Mouse (Mus musculus): ENCODE results near the gene Atp2b2.

The Atp2b2 gene

GRCm38 (mm10) chr6:114042332-114042731 lies at the start of gene Atp2b2:
Gene Atp2b2, minus strand, starts transcription at chr6:114042613.
- no peak for DNase-seq

DNA sequence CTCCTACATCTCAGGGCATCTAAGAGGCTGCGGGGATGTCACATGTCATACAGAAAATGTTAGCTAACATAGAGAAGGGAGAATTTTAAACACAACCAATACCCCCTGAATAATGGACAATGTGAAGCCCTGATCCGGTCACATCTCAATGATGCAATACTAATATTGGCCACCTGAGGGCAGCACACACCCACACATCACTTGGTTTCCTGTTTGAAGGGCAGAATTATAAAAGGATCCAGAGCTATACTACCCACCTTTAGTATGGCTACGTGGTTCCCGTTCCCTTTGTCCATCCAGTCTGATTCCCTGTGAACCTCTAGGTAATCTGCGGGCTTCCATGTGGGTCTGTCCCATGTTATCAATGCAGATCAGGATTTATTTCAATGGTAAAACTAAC lies 47.2 kb upstream of the Atp2b2 start:
- DNase-seq: peak; percentile 6

DNA sequence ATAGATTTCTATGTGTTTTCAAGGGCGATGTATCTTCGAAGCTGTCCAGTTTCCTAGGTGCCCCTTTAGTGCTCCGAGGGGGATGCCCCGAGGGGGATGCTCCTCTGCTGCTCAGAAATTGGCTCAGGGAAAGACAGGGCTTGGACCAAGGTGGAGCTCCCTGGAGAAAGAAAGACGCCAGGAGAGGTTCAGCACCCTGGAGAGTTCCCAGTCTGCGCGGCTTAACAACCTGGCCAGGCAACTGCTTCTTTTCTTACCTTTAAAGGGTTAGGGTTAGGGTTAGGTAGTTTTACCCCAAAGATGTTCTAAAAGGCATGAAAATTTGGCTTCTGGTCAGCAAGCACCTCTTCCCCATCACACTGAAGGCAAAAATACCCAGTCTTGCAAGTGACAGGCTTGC lies 44.7 kb upstream of the Atp2b2 start:
- no peak for DNase-seq

GRCm38 (mm10) chr6:114078556-114078955 lies 36.1 kb upstream of the Atp2b2 start:
- no peak for DNase-seq

DNA sequence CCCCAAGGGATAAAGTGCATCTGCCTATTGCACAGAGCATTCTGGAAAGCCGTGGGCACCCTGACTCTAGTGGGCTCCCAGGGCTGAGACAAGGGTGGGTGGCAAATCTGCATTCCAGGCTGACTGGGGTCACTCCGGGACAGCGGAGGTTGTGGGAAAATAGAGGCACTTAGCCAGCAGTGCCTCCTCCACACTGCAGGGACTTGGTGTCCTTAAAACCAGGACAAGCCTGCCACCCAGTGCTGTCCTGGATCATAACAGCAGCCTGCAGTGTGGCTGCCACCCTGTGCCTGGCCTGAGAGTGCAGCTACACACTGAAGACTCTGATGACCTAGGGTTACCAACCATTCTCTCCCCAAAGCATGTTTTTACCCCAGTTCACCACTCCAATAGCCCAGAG lies 34.1 kb upstream of the Atp2b2 start:
- no peak for DNase-seq

DNA sequence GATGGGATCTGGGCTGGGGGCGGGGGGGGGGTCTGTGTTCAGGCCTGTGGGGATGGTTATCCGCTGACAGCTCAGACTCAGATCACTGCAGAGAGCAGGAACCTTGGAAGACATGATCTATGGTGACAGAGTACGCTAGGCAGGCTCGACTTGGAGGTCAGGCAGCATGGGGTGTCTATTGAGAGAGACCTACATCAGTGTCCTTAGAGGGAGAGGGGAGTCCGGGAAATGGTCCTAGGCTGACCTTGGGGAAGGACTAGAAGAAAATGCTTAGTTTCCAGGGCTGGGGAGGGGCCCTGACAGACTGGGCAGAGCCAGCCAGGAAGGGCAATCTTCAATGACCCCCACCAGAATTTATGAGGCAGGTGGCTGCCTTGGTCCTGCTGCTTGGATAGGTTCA lies 33.6 kb upstream of the Atp2b2 start:
- DNase-seq: no peak

- no peak for DNase-seq
Observed at GRCm38 (mm10) chr6:114074929-114075328, 32.5 kb upstream of the Atp2b2 start.

DNA sequence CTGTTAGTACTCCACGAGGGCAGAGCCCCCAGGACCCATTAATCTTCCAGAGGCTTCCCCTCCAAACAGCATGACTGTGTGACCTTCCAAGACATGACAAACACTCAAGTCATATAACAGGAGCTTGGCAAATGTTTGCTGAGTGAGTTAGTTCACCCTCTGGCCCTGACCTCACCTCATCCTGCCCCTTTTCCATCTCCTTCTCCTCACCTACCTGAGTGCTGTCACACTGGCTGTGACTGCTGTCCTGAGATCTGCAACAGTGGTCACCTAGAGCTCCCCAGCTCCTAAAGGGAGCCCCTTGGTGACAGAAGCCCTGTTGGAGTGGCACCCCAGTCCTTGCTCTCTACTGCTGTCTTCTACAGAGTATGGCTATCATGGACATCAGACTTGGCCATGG lies 31.8 kb upstream of the Atp2b2 start:
- DNase-seq: no peak

DNA sequence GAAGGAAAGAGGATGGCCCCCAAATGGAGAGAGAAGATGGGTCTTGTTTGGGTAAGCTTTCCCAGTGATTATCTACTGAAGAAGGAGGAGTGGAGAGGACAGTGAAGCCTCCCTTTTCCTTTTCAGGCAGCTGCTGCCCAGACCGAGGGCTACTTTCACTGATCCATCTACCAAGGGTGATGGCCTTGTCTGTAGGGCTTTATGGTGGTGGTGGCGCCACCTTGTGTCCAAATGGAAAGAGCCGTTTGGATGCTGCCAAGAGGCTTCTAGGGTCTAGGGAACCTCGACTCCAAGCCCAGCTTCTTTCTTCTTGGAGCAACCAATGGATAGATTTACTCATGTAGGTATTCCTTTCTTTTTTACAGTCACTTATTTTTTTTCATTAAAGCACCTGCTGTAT lies 29.2 kb upstream of the Atp2b2 start:
- peak; percentile 5 for DNase-seq

DNA sequence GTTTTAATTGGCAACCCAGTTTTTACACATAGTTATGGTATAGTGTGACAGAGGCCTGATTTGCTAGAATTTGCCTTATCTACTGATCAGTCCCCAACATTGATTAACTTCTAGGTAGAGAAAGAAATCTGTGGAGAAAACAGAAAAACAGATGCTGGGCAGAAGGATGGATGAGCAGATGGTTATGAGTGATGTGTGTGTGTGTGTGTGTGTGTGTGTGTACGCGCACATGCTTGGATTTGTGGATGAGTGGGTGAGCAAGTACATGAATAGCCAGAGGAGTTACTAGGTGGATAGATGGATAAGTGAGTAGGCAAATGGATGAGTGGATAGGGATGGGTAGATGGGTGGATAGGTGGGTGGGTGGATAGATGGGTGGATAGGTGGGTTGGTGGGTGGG lies 20.7 kb upstream of the Atp2b2 start:
- no peak for DNase-seq

DNA sequence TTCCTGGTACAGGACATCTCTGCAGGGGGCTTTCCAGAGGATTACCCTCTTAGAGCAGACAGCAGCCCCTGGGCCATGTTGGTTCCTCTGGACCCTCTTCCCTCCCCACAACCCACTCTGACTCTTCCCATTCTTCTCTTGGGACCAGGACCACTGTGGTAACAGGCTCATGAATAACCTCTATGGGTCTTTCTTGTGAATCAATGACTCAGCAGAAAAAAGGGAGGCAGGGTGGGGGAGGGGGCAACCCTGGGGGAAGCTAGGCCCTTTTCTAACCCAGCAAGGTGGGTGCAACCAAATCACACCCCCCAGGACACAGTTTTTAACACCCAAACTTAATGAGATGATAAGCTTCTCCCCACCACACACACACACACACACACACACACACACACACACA lies 20.3 kb upstream of the Atp2b2 start:
- no peak for DNase-seq

DNA sequence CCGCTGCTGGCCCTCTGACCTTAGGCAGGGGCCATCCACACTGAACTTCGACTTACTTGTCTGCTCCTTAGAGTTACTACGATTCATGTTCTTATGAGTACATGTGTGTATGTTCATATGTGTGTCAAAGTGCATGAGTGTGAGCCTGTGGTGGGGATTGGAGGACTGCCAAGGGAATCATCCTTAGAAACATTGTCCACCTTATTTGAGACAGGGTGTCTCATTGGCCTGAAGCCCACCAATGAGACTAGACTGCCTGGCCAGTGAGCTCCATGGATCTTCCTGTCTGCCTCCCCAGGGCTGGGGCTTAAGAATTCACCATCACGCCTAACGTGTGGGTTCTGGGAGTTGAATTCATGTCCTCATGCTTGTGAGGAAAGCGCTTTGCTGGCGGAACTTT lies 16.8 kb upstream of the Atp2b2 start:
- no peak for DNase-seq

GRCm38 (mm10) chr6:114058030-114058808 lies 15.8 kb upstream of the Atp2b2 start:
- DNase-seq: no peak

DNA sequence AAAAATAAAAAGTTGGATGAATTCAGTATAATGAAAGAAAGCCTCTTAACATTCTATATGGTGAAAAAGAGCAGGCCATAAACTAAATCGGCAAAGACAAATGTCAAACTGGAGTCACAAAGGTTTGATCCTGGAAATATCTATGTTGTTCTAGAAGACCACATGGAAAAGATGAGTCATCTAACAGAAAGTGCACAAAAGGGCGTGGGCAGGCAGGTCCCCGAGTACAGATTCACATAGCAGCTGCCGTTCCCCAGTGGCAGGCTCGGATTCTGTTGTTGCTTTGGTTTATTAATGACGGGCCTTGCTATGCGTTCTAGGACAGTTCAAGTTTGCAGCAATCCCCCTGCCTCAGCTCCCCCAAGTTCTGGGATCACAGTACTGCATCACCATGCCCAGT lies 12.9 kb upstream of the Atp2b2 start:
- no peak for DNase-seq

- no peak for DNase-seq
Observed at GRCm38 (mm10) chr6:114044962-114045361, 2.5 kb upstream of the Atp2b2 start.

DNA sequence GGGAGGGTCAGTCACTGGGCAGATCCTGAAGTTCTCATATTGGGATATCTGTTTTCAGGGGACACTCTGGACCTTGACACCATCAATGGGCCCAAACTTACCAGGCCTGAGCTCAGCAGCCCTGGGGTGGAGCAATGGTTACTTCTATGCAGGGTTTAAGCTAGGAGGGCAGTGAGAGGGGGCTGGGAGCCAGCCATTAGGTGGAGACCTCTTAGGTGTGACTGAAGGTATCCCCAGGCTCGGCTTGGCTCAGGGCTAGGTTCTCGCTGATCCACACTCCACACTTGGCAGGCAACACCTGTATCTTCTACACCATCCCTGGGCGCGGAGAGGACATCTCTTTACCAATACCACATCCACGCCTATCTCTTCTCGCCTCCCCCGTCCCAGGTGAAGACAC lies 423 bp upstream of the Atp2b2 start:
- DNase-seq: no peak

- DNase-seq: no peak
Observed at GRCm38 (mm10) chr6:114041911-114042284, 515 bp downstream of the Atp2b2 start.

GRCm38 (mm10) chr6:114041097-114041910 lies 1.1 kb downstream of the Atp2b2 start:
- peak; percentile 41 for DNase-seq

DNA sequence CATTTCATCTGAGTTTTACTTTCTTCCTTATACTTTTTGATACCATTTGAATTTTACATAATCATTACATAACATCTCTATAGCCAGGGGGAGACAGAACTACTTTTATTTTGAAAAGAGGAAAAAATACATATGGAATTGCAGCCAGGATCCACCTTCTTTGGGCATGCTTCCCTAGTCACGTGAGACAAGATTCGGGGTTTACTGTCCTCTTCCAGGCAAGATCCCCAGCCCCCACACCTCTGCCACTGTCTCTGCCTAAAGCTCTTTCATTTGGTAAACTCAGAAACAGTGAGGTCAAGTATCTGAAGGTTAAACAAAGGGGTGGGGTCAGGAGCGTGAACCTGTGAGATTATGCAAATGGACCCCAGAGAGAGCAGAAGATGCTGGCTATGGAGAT lies 6.7 kb downstream of the Atp2b2 start:
- DNase-seq: no peak

GRCm38 (mm10) chr6:114032822-114033221 lies 9.6 kb downstream of the Atp2b2 start:
- DNase-seq: no peak

DNA sequence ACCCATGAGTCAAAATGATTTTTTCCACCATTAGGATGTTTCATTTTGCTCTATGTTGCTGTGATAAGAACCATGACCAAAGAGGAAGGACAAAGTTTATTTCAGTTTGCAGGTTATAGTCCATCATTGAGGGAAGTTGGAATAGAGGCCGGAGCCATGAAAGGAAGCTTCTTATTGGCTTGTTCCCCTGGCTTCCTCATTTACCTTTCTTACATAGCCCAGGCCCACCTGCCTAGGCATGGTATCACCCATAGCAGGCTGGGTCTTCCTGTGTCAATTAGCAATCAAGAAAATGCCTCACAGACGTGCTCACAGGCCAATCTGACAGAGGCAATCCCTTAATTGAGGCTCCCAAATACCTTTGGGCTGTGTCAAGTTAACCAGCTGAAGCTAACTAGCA lies 18.6 kb downstream of the Atp2b2 start:
- DNase-seq: no peak

DNA sequence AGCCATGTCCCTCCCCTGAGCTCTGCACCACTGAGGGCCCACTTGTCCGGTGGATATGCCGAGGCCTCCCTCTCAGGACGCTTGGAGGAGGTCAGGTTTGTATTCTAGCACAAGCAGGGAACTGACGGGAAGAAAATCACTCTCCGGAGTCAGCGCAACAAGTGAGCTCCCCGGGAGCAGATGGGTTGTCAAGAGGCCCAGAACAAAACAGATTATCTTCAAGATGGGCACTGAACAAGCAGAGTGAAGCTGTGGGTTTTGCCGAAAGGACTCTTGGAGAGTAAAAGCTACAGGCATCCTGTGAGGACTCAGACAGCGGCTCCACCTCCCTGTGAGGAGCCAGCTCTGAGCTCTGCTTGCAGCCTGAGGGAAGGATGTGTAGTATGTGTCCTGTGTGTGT lies 20.3 kb downstream of the Atp2b2 start:
- no peak for DNase-seq

DNA sequence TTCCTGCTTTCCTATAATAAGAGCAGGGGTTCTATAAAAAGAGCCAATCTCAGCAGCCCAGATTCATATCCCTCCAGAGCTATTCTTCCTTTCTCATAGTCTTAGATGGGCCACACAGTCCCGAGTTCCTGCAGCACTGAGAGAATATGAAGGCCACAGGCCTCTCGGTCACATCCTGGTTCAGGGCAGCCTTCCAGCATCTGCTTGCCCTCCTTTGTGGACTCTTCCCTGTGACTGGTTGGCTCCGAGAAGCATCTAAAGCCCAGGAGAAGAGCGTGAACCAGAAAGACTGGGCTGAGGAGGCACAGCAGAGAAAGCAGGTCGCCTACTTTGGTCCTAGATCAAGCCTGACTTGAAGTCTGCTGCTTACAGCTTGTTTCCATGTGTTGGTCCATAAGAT lies 28.6 kb downstream of the Atp2b2 start:
- DNase-seq: no peak

- DNase-seq: peak; percentile 84
Observed at GRCm38 (mm10) chr6:114012834-114013233, 29.6 kb downstream of the Atp2b2 start.

GRCm38 (mm10) chr6:114011976-114012375 lies 30.4 kb downstream of the Atp2b2 start:
- DNase-seq: peak; percentile 37

Data from kidney, adult 11 months (tissue).